Mouse (Mus musculus) gastrocnemius, adult 2 months (tissue): ENCODE measurements around the gene Mon2. TPM values are rescaled to one million over a fixed set of nuclear protein-coding genes. Genes with fewer than 3 reads are reported as not detected.

Experiments
- DNase-seq: peaks from one replicate; pipeline ENCODE4 v3.0.0; 2022
- H3K27ac ChIP-seq: fragments of 200-600 bp; 2 replicates; pipeline ENCODE4 v1.8.1; 2022; ENCODE audit warnings: mild to moderate bottlenecking
- H3K4me3 ChIP-seq: fragments of 200-600 bp; 2 replicates; pipeline ENCODE4 v1.8.1; 2022; ENCODE audit warnings: mild to moderate bottlenecking, moderate library complexity
- CTCF ChIP-seq: fragments of 200-600 bp; IDR thresholded peaks from 2 replicates; pipeline ENCODE4 v1.8.1; 2022; ENCODE audit warnings: antibody characterized with exemption, mild to moderate bottlenecking, moderate library complexity
- intact Hi-C: fragments of 180-260 bp; cut with DNase I; formaldehyde crosslinking; loops from one replicate; pipeline ENCODE4 v1.15.1; 2025
- microRNA-seq: library from miRNA; unstranded; fragments of <30 nt; microRNA quantifications from one replicate; pipeline ENCODE4 v1.2.0, GENCODE M21; 2021
- total RNA-seq, 2 experiments: library from RNA; stranded (reverse); gene quantifications; 2 replicates each; pipeline ENCODE4 v1.2.3; 2021

The Mon2 gene
- total RNA-seq, 2 experiments from 2014 or later = 36.9 to 50.9 TPM

DNA sequence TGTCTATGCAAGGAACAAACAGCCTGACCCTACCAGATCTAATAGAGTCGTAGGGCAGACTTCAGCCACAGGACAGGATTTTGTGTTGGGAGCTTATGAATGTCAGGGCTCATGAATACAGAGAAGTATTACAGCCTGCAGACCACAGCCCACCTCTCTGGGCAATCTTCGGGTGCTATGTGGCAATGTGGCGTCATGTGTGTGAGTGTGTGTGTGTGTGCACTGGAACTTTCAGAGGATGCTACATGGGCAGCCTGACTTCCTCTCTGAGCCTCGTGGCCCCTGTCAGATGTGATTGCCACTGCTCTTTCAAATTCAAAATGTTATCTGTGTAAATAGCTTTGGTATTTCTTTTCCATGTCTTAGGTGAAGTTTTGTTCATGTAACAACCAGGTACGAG, 131.4 kb downstream of the Mon2 start:
- no peak for DNase-seq
- no peak for TF ChIP-seq CTCF
- H3K4me3 ChIP-seq = no peak overlapping the region
- intact Hi-C loops = no loop called here
- H3K27ac ChIP-seq = no peak overlapping the region

DNA sequence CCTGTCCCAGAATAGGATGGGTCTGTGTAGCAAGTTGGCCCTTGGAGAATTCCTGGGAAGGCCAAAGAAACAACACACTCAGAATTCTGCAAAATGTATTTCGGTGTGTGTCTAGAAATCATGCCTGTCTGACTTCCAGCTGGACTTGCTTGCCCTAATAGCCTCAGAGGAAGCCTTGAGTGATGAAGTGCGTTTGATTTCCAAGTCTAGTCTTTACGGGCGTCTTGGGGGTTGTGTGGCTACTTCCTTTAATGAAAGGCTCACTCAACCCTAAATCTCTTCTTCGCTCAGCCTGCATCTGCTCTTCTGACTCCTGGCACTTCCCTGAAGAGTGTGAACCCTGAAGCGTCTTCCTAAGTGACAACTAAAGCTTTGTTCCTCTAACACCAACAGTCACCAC, 132.5 kb downstream of the Mon2 start:
- no peak for DNase-seq
- no peak for TF ChIP-seq CTCF
- Histone ChIP-seq H3K27ac (no peak overlapping the region), H3K4me3 (no peak overlapping the region)
- intact Hi-C loops = no loop called here

DNA sequence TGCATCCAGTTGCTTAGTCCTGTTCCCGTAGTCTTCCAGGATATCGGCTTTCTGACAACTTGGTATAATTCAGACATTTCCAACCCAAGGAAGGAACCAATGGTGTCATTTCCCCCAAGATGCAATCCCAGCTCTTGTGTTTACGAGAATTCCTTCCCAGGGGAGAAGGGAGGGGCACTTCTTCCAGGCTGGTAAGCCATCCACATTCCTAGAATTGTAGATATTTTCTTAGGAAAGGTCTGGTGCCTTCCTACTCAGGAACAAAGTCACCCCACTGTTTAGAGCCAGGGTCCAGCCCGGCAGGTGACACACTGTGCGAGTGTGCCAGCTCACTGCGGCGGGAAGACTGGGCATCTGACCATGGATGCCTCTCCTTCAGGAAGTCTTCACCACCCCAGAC, 133.5 kb downstream of the Mon2 start:
- intact Hi-C loops = no loop called here
- no peak for TF ChIP-seq CTCF
- Histone ChIP-seq H3K27ac (no peak overlapping the region), H3K4me3 (no peak overlapping the region)
- no peak for DNase-seq

Small RNA genes within 50 kb of the gene (microRNA-seq; reads per million reads assigned to microRNA genes)
- gene Mirlet7i = 57,654 reads per million, percentile 98 among the genes with 10 or more reads in this experiment

Other genes with a start within 250 kb of the Mon2 start
- 100 to 1,000 TPM; 171 to 187 TPM for gene Usp15, start 120.5 kb upstream of the Mon2 start, total RNA-seq
- gene Fam19a2, start 187.5 kb upstream of the Mon2 start, total RNA-seq = not detected